Mouse (Mus musculus) liver, embryonic 13.5 days (tissue): ENCODE results near the gene Rnf183. TPM values are rescaled to one million over a fixed set of nuclear protein-coding genes. Genes with fewer than 3 reads are reported as not detected.

Source experiments
- ATAC-seq: fragments of 200-750 bp; cut with Nextera tagmentation; 2 replicates; pipeline ENCODE4 v1.8.0; 2017; ENCODE audit warnings: low read depth, mild to moderate bottlenecking, moderate number of reproducible peaks, moderate library complexity
- DNase-seq: peaks from one replicate; pipeline ENCODE4 v3.0.0; 2022
- H3K27ac ChIP-seq: fragments of 300-500 bp; sonication (generic); 2 replicates; pipeline ENCODE4 v1.5.1; 2015; ENCODE audit warnings: moderate library complexity, mild to moderate bottlenecking, inconsistent platforms
- H3K27me3 ChIP-seq: fragments of 300-500 bp; sonication (generic); 2 replicates; pipeline ENCODE4 v1.6.1; 2015; ENCODE audit warnings: mild to moderate bottlenecking, inconsistent platforms
- H3K36me3 ChIP-seq: fragments of 300-500 bp; sonication (generic); 2 replicates; pipeline ENCODE4 v1.6.1; 2015; ENCODE audit warnings: mild to moderate bottlenecking, inconsistent platforms
- H3K4me1 ChIP-seq: fragments of 300-500 bp; sonication (generic); replicated peaks from 2 replicates; pipeline ENCODE4 v1.6.1; 2015; ENCODE audit warnings: inconsistent platforms
- H3K4me2 ChIP-seq: fragments of 300-500 bp; sonication (generic); 2 replicates; pipeline ENCODE4 v1.6.1; 2015; ENCODE audit warnings: inconsistent platforms, mild to moderate bottlenecking, moderate library complexity
- H3K4me3 ChIP-seq: fragments of 300-500 bp; sonication (generic); replicated peaks from 2 replicates; pipeline ENCODE4 v1.5.1; 2015; ENCODE audit warnings: mild to moderate bottlenecking, inconsistent platforms
- H3K9ac ChIP-seq: fragments of 300-500 bp; sonication (generic); 2 replicates; pipeline ENCODE4 v1.6.1; 2015; ENCODE audit warnings: mild to moderate bottlenecking, inconsistent platforms
- H3K9me3 ChIP-seq: fragments of 300-500 bp; sonication (generic); replicated peaks from 2 replicates; pipeline ENCODE4 v1.6.1; 2016; ENCODE audit warnings: inconsistent platforms
- WGBS: fragments of 180-500 bp; shearing (Covaris S2); methylation state at CpG from one replicate; pipeline ENCODE4 v1.1.7; 2015; ENCODE audit not compliant: insufficient replicate concordance; 5-methylcytosine and 5-hydroxymethylcytosine counted together
- polyA plus RNA-seq: library from polyadenylated mRNA; unstranded; fragments of >200 nt; fragmentation: Nextera tagmentation; extraction: Ambion mirVana; gene quantifications from 2 replicates; pipeline ENCODE4 v1.2.1, GENCODE M21; 2015

Rnf183 gene
- polyA plus RNA-seq, 1 experiment from 2014 or later, result not detected

DNA sequence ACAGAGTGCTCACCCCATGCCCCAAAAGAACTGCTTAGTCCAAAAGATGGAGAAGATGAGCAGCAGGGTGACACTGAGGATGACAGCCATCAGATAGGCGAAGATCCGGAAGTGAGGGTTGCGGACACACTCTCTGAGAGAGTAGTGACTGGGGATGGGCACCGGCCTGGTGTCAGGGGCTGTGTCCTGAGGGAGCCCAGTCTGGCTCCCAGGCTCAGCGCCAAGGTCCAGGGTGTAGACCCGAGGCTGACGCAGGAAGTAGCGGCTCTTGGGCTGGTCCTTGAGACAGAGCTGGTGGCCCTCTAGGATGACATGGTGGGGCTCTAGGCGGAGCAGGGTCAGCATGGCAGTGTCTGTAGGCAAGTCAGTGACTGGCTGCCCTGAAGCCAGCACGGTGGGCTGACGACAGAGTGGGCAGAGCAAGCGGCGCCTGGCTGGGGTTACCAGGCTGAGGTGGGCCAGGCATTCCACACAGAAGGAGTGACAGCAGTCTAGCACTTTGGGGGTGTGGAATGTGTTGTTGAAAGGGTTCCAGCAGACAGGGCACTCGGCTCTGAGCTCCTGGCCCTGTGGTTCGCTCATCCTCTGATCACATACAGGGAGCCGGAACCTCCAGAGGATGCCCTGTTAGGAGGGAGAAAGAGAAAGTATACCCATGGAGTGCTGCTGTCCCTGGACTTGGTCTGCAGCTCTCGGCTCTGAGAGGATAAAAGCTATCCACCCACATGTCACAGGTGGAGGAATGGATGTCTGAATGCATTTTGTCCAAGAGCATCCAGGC lies 6.9 kb downstream of the Rnf183 start:
- Histone ChIP-seq H3K36me3 (peaks cover 32% of the 10 kb centered on the region), H3K27me3 (no peaks in the 10 kb centered on the region), H3K4me3 (no peak overlapping the region), H3K4me2 (no peak overlapping the region), H3K9me3 (no peaks in the 10 kb centered on the region), H3K9ac (no peak overlapping the region), H3K27ac (no peak overlapping the region), H3K4me1 (peaks cover 16% of the 10 kb centered on the region)
- no peak for ATAC-seq
- 53% methylated on average over 17 of the region's 17 CpGs for WGBS
- DNase-seq, result no peak

DNA sequence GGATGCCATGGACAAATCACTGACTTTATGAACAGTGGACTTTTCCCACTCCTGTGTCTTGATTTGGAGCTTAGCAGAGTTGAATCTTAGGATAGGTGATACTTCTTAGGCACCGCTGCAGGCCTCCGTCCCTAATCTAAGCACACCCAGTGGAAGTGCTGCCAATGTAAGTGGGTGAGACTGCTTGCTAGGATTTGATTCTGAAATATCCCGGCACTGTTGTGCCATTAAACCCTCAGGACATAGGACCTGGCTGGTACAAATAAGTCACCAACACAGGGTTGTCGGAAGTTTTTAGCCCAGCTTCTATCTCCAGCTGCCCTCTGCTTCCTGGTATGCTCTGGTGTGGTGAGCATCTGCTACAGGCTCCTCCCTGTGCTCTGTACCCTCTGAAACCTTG lies 9.2 kb downstream of the Rnf183 start:
- Histone ChIP-seq H3K27ac (no peak overlapping the region), H3K4me3 (no peak overlapping the region), H3K9ac (no peak overlapping the region), H3K27me3 (no peaks in the 10 kb centered on the region), H3K4me1 (peaks cover 6% of the 10 kb centered on the region), H3K36me3 (peaks cover 55% of the 10 kb centered on the region), H3K4me2 (no peak overlapping the region), H3K9me3 (no peaks in the 10 kb centered on the region)
- WGBS, result 80% methylated on average over 4 of the region's 4 CpGs
- no peak for ATAC-seq
- DNase-seq, result no peak

DNA sequence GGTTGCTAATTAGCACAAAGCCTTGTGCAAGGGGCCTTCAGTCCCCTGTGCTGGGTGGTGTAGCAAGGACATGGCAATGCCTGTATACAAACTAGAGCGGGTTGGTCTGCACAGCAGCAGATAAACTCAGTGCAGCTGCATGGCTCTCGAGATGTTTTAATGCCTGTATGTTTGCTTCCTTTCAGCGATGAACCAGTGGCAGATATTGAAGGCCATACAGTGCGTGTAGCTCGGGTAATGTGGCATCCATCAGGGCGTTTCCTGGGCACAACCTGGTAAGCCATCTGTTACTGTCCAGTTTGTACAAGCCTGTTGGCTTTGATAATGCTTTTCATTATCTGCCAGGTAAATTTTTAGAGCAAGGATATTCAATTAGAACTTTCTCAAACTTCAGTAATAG lies 16.0 kb downstream of the Rnf183 start:
- H3K4me2 ChIP-seq, result no peak overlapping the region
- H3K27ac ChIP-seq, result no peak overlapping the region
- no peak overlapping the region for H3K9ac ChIP-seq
- 88% methylated on average over 6 of the region's 6 CpGs for WGBS
- H3K36me3 ChIP-seq, result peaks cover 100% of the 10 kb centered on the region
- no peaks in the 10 kb centered on the region for H3K9me3 ChIP-seq
- no peaks in the 10 kb centered on the region for H3K27me3 ChIP-seq
- no peak for DNase-seq
- no peak overlapping the region for H3K4me3 ChIP-seq
- no peaks in the 10 kb centered on the region for H3K4me1 ChIP-seq
- no peak for ATAC-seq

DNA sequence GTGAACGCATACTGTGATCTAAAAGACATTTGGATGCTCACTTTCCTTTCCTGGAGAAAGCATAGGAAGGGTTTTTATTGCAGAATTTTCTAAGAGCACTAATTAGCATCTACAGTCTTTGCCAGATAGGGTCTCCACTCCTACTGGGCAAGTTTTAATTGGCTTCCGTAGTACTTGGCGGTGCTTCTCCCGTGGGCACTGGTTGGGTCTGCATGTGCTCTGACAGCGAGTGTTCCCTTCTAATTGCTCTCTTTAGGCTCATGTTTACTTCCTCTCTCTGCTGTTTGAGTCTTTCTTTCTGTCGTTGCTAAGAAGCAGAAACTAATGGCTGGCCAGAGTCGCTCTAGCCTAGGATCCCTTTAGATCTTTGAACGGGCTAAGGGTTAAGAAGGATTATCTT lies 16.6 kb downstream of the Rnf183 start:
- no peak for DNase-seq
- H3K4me3 ChIP-seq, result no peak overlapping the region
- no peaks in the 10 kb centered on the region for H3K27me3 ChIP-seq
- H3K9ac ChIP-seq, result no peak overlapping the region
- peaks cover 100% of the 10 kb centered on the region for H3K36me3 ChIP-seq
- no peak for ATAC-seq
- no peak overlapping the region for H3K4me2 ChIP-seq
- WGBS, result 87% methylated on average over 8 of the region's 8 CpGs
- H3K9me3 ChIP-seq, result no peaks in the 10 kb centered on the region
- H3K27ac ChIP-seq, result no peak overlapping the region
- no peaks in the 10 kb centered on the region for H3K4me1 ChIP-seq

DNA sequence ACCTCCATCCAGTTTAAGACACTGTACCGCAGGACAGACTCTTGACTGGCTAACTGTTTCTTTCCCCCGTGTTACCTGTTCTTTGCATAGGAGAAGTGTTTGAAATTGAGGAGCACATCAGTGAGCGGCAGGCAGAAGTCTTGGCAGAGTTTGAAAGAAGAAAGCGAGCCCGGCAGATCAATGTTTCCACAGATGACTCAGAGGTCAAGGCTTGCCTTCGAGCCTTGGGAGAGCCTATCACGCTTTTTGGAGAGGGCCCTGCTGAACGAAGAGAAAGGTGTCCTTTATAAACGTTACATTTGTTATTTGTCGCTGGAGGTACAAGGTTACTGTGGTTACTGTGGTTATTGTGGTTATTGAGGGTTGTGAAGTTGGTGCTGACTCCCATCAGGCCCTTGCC lies 23.4 kb downstream of the Rnf183 start:
- no peaks in the 10 kb centered on the region for H3K9me3 ChIP-seq
- H3K27ac ChIP-seq, result no peak overlapping the region
- 72% methylated on average over 10 of the region's 10 CpGs for WGBS
- peaks cover 25% of the 10 kb centered on the region for H3K4me1 ChIP-seq
- H3K4me2 ChIP-seq, result no peak overlapping the region
- no peak overlapping the region for H3K9ac ChIP-seq
- ATAC-seq (no peak), DNase-seq (no peak)
- no peaks in the 10 kb centered on the region for H3K27me3 ChIP-seq
- 0 out of 2 replicates have a peak overlapping the region, but pooled peaks have one; percentile 0 for H3K4me3 ChIP-seq
- H3K36me3 ChIP-seq, result peaks cover 61% of the 10 kb centered on the region

DNA sequence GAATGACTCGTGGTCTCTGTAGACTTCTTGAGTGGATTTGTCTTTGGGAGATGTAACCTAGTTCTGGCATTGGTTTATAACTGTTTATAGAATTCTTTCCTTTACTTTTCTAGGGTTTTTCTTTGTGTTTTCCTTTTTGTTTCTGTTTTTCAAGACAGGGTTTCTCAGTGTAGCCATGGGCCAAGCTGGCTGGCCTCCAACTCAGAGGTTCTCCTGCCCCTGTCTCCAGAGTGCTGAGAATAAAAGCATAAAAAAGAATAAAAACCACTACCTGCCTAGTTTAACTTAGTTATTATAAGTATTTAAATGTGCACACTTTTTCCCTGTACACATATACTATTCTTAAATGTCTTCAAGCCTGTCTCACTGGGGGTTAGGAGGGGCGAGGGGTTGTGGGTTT lies 24.7 kb downstream of the Rnf183 start:
- H3K9ac ChIP-seq, result peak overlapping the region; percentile 92
- ATAC-seq (no peak), DNase-seq (no peak)
- H3K4me3 ChIP-seq, result peak overlapping the region; percentile 88
- 68% methylated on average over 2 of the region's 2 CpGs for WGBS
- peaks cover 50% of the 10 kb centered on the region for H3K36me3 ChIP-seq
- peak overlapping the region; percentile 90 for H3K4me2 ChIP-seq
- H3K4me1 ChIP-seq, result peaks cover 37% of the 10 kb centered on the region
- H3K9me3 ChIP-seq, result no peaks in the 10 kb centered on the region
- no peak overlapping the region for H3K27ac ChIP-seq
- no peaks in the 10 kb centered on the region for H3K27me3 ChIP-seq

DNA sequence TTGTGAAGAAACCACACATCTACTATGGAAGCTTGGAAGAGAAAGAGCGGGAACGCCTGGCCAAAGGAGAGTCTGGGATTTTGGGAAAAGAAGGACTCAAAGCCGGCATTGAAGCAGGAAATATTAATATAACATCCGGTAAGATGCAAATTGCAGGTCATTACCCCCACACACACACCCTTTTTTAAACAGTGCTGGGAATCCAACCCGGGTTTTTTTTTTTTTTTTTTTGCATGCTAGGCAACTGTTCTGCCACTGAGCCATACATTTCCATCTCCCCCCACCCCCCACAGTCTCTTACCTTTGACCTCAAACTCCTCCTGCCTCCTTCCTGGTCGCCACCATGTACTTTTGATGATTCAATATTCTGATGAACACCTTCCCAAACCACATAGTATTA lies 25.4 kb downstream of the Rnf183 start:
- DNase-seq (no peak), ATAC-seq (no peak)
- Histone ChIP-seq H3K27me3 (no peaks in the 10 kb centered on the region), H3K36me3 (peaks cover 45% of the 10 kb centered on the region), H3K9ac (peak overlapping the region; percentile 92), H3K4me1 (peaks cover 39% of the 10 kb centered on the region), H3K9me3 (no peaks in the 10 kb centered on the region), H3K4me3 (peak overlapping the region; percentile 88), H3K4me2 (peak overlapping the region; percentile 90), H3K27ac (peak overlapping the region; percentile 90; the same call in 1 of the 2 replicates)
- WGBS, result 17% methylated on average over 6 of the region's 6 CpGs

DNA sequence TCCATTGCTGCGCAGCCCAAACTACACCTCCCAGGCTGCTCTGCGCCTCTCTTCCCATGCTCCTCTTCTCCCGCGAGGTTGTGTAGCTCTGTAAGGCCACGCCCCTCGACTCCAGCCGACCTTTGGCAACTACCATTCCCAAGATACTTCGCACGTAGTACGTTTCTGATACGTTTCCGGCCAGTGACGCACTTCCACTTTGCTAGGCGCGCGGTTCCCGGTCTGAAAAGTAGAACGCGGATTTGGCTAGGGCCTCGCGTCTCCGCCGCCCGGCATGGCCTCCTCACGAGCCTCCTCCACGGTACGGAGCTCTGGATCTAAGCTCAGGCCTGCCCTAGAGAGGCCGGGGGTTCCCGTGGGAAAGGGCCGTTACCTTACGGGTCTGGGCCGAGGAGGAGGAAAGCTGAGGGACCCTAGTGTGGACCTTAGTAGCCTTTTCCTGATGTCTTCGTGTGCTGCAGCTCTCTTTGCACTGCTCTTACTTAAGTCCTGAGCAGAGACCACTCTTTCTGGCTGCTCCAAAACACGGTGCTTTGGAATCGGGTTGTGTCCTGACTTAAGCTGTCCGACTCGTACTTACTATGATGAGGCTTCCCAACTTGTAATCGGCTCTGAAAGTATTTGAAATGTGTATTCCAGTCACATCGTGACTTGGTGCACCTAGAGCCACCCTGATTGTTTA lies 26.3 kb downstream of the Rnf183 start, which contains the start of the genes Cdc26 and Prpf4:
Cdc26 (minus strand) TSS at position 42 of the 682 bp plus-strand sequence.
Prpf4 (plus strand) TSS at position 197 of the 682 bp plus-strand sequence.
- Histone ChIP-seq H3K36me3 (peaks cover 45% of the 10 kb centered on the region), H3K27me3 (no peaks in the 10 kb centered on the region), H3K4me1 (peaks cover 39% of the 10 kb centered on the region), H3K9ac (peak within 1 kb of the TSS; percentile 92), H3K9me3 (no peaks in the 10 kb centered on the region), H3K4me3 (peak within 1 kb of the TSS; percentile 88), H3K4me2 (peak within 1 kb of the TSS; percentile 90), H3K27ac (peak within 1 kb of the TSS; percentile 90)
- under 1% methylated on average over 39 of the region's 39 CpGs for WGBS
- peak; percentile 99 for ATAC-seq
- DNase-seq, result peak; percentile 98

DNA sequence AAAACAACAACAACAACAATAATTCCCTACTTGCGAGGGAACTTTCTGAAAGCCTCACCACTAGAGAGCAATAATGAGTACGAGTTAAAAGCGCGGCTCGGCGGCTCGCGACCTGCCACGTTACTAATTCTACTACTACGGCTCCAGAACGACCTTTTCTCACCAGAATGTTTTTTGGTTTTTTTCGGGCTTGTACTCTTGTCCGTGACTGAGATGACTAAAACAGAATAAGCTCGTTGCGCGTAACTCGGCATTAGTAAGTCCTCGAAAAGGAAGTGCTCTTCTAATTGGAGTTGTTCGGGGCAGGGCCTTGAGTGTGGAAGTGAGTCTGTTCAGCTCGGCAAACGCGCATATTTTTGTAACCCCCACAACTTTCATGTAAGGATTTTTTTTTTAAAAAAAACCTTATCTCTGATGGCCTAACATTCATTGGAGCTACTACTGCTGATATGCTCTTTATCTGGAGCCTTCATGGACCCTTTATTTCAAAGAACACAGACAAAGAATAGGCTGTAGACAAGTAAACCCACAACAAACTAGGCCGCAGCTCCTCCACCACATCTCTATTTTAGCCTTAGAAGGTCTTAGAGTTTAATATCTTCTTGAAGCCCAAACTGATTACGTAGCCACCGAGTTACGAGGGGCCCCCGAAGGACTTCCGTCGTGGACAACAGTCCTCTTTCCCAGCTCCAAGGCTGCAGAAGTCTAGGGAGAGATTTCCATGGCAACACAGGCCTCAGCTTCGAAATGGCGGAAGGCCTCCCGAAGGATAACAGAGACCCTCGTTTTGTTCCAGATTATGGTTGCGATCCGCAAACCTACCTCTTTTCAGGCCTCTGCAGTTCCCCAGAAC lies 27.1 kb downstream of the Rnf183 start:
- Histone ChIP-seq H3K4me1 (peaks cover 39% of the 10 kb centered on the region), H3K27me3 (no peaks in the 10 kb centered on the region), H3K36me3 (peaks cover 45% of the 10 kb centered on the region), H3K9ac (peak overlapping the region; percentile 76), H3K4me3 (peak overlapping the region; percentile 88), H3K27ac (peak overlapping the region; percentile 88), H3K4me2 (peak overlapping the region; percentile 66), H3K9me3 (no peaks in the 10 kb centered on the region)
- DNase-seq (peak; percentile 57), ATAC-seq (peak; percentile 47)
- under 1% methylated on average over 35 of the region's 35 CpGs for WGBS

DNA sequence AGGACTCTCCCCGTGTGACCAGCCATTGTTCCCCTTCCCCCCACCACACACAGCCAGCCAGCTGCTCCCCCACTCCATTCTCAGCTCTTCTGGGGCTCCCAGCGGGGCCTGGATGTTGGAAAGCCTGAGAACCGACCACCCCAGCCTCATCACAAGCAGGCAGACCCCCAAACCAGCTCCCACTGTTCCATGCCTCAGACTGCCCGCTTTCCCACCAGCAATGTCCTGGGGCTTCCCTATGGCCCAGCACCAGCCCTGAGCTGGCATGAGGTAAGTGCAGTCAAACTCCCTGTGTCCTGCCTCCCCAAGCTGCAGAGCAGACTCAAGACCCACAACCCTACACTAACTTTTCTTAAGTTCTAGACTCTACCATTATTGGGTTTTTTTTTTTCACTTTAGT lies 28.9 kb downstream of the Rnf183 start:
- 86% methylated on average over 4 of the region's 4 CpGs for WGBS
- Histone ChIP-seq H3K9ac (no peak overlapping the region), H3K4me2 (0 out of 2 replicates have a peak overlapping the region, but pooled peaks have one; percentile 6), H3K36me3 (peaks cover 45% of the 10 kb centered on the region), H3K9me3 (no peaks in the 10 kb centered on the region), H3K27me3 (no peaks in the 10 kb centered on the region), H3K4me1 (peaks cover 33% of the 10 kb centered on the region), H3K4me3 (no peak overlapping the region), H3K27ac (no peak overlapping the region)
- DNase-seq (no peak), ATAC-seq (no peak)

DNA sequence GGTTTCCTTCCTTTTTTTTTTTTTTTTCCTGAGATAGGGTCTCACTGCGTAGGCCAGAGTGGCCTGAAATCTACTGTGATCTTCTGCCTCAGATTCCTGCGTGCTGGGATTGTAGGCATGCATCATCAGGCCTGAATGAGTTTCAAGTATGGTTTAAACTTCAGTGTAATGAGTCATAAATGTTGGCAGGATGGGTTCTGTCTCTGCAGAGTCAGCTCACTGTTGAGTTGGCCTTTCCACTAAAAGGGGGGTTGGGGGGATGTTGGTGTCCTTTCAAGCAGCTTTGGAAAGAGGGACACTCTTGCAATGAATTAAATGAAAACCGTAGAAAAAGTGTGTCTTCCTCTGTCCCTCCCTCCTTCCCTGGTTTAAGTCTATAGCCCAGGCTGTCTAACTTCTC lies 36.1 kb downstream of the Rnf183 start:
- H3K36me3 ChIP-seq, result peaks cover 90% of the 10 kb centered on the region
- no peak for DNase-seq
- no peak overlapping the region for H3K4me3 ChIP-seq
- no peaks in the 10 kb centered on the region for H3K9me3 ChIP-seq
- H3K9ac ChIP-seq, result no peak overlapping the region
- 79% methylated on average over 3 of the region's 3 CpGs for WGBS
- no peak overlapping the region for H3K4me2 ChIP-seq
- peaks cover 11% of the 10 kb centered on the region for H3K4me1 ChIP-seq
- H3K27ac ChIP-seq, result no peak overlapping the region
- H3K27me3 ChIP-seq, result no peaks in the 10 kb centered on the region
- no peak for ATAC-seq
